Mouse (Mus musculus) lung, adult 2 months (tissue): ENCODE data around the gene Six1.

Experiments
- CTCF ChIP-seq: fragments of 200-500 bp; IDR thresholded peaks from 2 replicates; pipeline ENCODE4 v1.5.1; 2011; ENCODE audit warnings: mild to moderate bottlenecking, low read length, control low read depth; ENCODE audit not compliant: insufficient read depth
- POLR2A ChIP-seq: fragments of 200-500 bp; IDR thresholded peaks from 2 replicates; pipeline ENCODE4 v1.6.1; 2011; ENCODE audit warnings: low read depth, mild to moderate bottlenecking, control low read depth, low read length, borderline replicate concordance; ENCODE audit errors: extremely low read depth

- TF ChIP-seq POLR2A, result no peak
- TF ChIP-seq CTCF, result no peak
Measured at GRCm38 (mm10) chr12:73044221-73045045, 9.3 kb downstream of the Six1 start.
